Mouse (Mus musculus): Measurements from ENCODE around the gene Mecom.

Mecom gene

GRCm38 (mm10) chr3:30514051-30514754 is 33.6 kb downstream of the Mecom start:
- in situ Hi-C loops (cut with MboI) = no loop called here

GRCm38 (mm10) chr3:30513314-30513997 is 34.4 kb downstream of the Mecom start:
- in situ Hi-C loops (cut with MboI) = no loop called here

- in situ Hi-C loops (cut with MboI) = no loop called here
These were observed 35.3 kb downstream of the Mecom start for GRCm38 (mm10) chr3:30512459-30513030.

- in situ Hi-C loops (cut with MboI) = no loop called here
These were observed 36.0 kb downstream of the Mecom start for GRCm38 (mm10) chr3:30511796-30512195.

- in situ Hi-C loops (cut with MboI) = no loop called here
These were observed 36.7 kb downstream of the Mecom start for GRCm38 (mm10) chr3:30511062-30511640.

GRCm38 (mm10) chr3:30510646-30511045 is 37.2 kb downstream of the Mecom start:
- in situ Hi-C loops (cut with MboI) = no loop called here

- in situ Hi-C loops (cut with MboI) = no loop called here
These were observed 37.7 kb downstream of the Mecom start for GRCm38 (mm10) chr3:30510105-30510504.

GRCm38 (mm10) chr3:30508930-30509910 is 38.6 kb downstream of the Mecom start:
- in situ Hi-C loops (cut with MboI) = no loop called here

GRCm38 (mm10) chr3:30508296-30508929 is 39.4 kb downstream of the Mecom start:
- in situ Hi-C loops (cut with MboI) = no loop called here

- in situ Hi-C loops (cut with MboI) = no loop called here
These were observed 40.1 kb downstream of the Mecom start for GRCm38 (mm10) chr3:30507576-30508295.

- in situ Hi-C loops (cut with MboI) = no loop called here
These were observed 40.7 kb downstream of the Mecom start for GRCm38 (mm10) chr3:30507028-30507575.

GRCm38 (mm10) chr3:30506329-30507027 is 41.3 kb downstream of the Mecom start:
- in situ Hi-C loops (cut with MboI) = no loop called here

- in situ Hi-C loops (cut with MboI) = no loop called here
These were observed 42.0 kb downstream of the Mecom start for GRCm38 (mm10) chr3:30505741-30506251.

GRCm38 (mm10) chr3:30504561-30504960 is 43.2 kb downstream of the Mecom start:
- in situ Hi-C loops (cut with MboI) = no loop called here

GRCm38 (mm10) chr3:30503821-30504220 is 44.0 kb downstream of the Mecom start:
- in situ Hi-C loops (cut with MboI) = no loop called here

GRCm38 (mm10) chr3:30498202-30498828 is 49.5 kb downstream of the Mecom start:
- in situ Hi-C loops (cut with MboI) = no loop called here

GRCm38 (mm10) chr3:30494371-30494770 is 53.4 kb downstream of the Mecom start:
- in situ Hi-C loops (cut with MboI) = no loop called here

GRCm38 (mm10) chr3:30488808-30489207 is 59.0 kb downstream of the Mecom start:
- in situ Hi-C loops (cut with MboI) = no loop called here

GRCm38 (mm10) chr3:30486422-30486821 is 61.4 kb downstream of the Mecom start:
- in situ Hi-C loops (cut with MboI) = no loop called here
